Mouse (Mus musculus) neural tube, embryonic 14.5 days (tissue): ENCODE measurements at regions not wholly inside any gene's neighbourhood (a gene's known extent, or its start where the extent isn't known, plus 50 kb on each side); places are given as distances from the start of the nearest gene placed in this dataset.

ENCODE experiments used
- ATAC-seq: fragments of 200-750 bp; cut with Nextera tagmentation; 2 replicates; pipeline ENCODE4 v1.8.0; 2017; ENCODE audit warnings: low read depth, mild to moderate bottlenecking, moderate TSS enrichment, moderate library complexity
- H3K27ac ChIP-seq: fragments of 300-500 bp; sonication (generic); 2 replicates; pipeline ENCODE4 v1.5.1; 2014; ENCODE audit warnings: low read depth, mild to moderate bottlenecking, control low read depth, low read length, moderate library complexity, mixed read lengths
- H3K27me3 ChIP-seq: fragments of 300-500 bp; sonication (generic); 2 replicates; pipeline ENCODE4 v1.6.1; 2014; ENCODE audit warnings: low read length; ENCODE audit not compliant: control insufficient read depth, insufficient read depth
- H3K36me3 ChIP-seq: fragments of 300-500 bp; sonication (generic); 2 replicates; pipeline ENCODE4 v1.6.1; 2014; ENCODE audit warnings: low read length, mixed read lengths; ENCODE audit not compliant: control insufficient read depth, insufficient read depth
- H3K4me1 ChIP-seq: fragments of 300-500 bp; sonication (generic); 2 replicates; pipeline ENCODE4 v1.6.1; 2014; ENCODE audit warnings: low read length; ENCODE audit not compliant: control insufficient read depth, insufficient read depth
- H3K4me2 ChIP-seq: fragments of 300-500 bp; sonication (generic); 2 replicates; pipeline ENCODE4 v1.6.1; 2014; ENCODE audit warnings: mild to moderate bottlenecking, low read depth, low read length, control low read depth
- H3K4me3 ChIP-seq: fragments of 300-500 bp; sonication (generic); 2 replicates; pipeline ENCODE4 v1.5.1; 2014; ENCODE audit warnings: low read depth, low read length, control low read depth, mixed read lengths
- H3K9ac ChIP-seq: fragments of 300-500 bp; sonication (generic); replicated peaks from 2 replicates; pipeline ENCODE4 v1.6.1; 2014; ENCODE audit warnings: low read depth, mild to moderate bottlenecking, control low read depth, low read length, mixed read lengths
- H3K9me3 ChIP-seq: fragments of 300-500 bp; sonication (generic); 2 replicates; pipeline ENCODE4 v1.6.1; 2016; ENCODE audit warnings: low read length; ENCODE audit not compliant: control insufficient read depth
- WGBS: fragments of 180-500 bp; shearing (Covaris S2); extraction: QIAGEN DNeasy Blood & Tissue Kit; methylation state at CpG from one replicate; pipeline ENCODE4 v1.1.7; 2014; 5-methylcytosine and 5-hydroxymethylcytosine counted together

- WGBS = 63% methylated on average over 1 of the region's 1 CpGs
- no peak for ATAC-seq
These were observed 127.6 kb upstream of the Srrm4 start for GRCm38 (mm10) chr5:116719200-116719599.

GRCm38 (mm10) chr5:116714256-116714655 lies 122.6 kb upstream of the Srrm4 start:
- Histone ChIP-seq H3K4me2 (no peak overlapping the region), H3K36me3 (no peaks in the 10 kb centered on the region), H3K27me3 (no peaks in the 10 kb centered on the region), H3K4me3 (no peak overlapping the region), H3K4me1 (no peaks in the 10 kb centered on the region), H3K27ac (no peak overlapping the region), H3K9me3 (no peaks in the 10 kb centered on the region), H3K9ac (no peak overlapping the region)
- ATAC-seq = no peak
- WGBS = 32% methylated on average over 7 of the region's 7 CpGs

More at GRCm38 (mm10) chr5:116719200-116719599, 127.6 kb upstream of the Srrm4 start:
- Histone ChIP-seq H3K36me3 (no peaks in the 10 kb centered on the region), H3K4me3 (no peak overlapping the region), H3K4me2 (no peak overlapping the region), H3K9ac (no peak overlapping the region), H3K9me3 (no peaks in the 10 kb centered on the region), H3K27ac (no peak overlapping the region), H3K27me3 (no peaks in the 10 kb centered on the region), H3K4me1 (no peaks in the 10 kb centered on the region)

GRCm38 (mm10) chr5:116712056-116712455 lies 120.4 kb upstream of the Srrm4 start:
- H3K4me2 ChIP-seq = no peak overlapping the region
- no peaks in the 10 kb centered on the region for H3K9me3 ChIP-seq
- no peak overlapping the region for H3K9ac ChIP-seq
- ATAC-seq = no peak
- no peaks in the 10 kb centered on the region for H3K4me1 ChIP-seq
- H3K4me3 ChIP-seq = no peak overlapping the region
- H3K27me3 ChIP-seq = no peaks in the 10 kb centered on the region
- 72% methylated on average over 3 of the region's 3 CpGs for WGBS
- no peaks in the 10 kb centered on the region for H3K36me3 ChIP-seq
- H3K27ac ChIP-seq = no peak overlapping the region

GRCm38 (mm10) chr5:116708505-116708904 lies 116.9 kb upstream of the Srrm4 start:
- 21% methylated on average over 6 of the region's 6 CpGs for WGBS
- Histone ChIP-seq H3K4me2 (no peak overlapping the region), H3K4me3 (no peak overlapping the region), H3K4me1 (no peaks in the 10 kb centered on the region), H3K27me3 (no peaks in the 10 kb centered on the region), H3K36me3 (no peaks in the 10 kb centered on the region), H3K27ac (no peak overlapping the region), H3K9ac (no peak overlapping the region), H3K9me3 (no peaks in the 10 kb centered on the region)
- ATAC-seq = no peak; the same call in 1 of the 2 replicates

- no peak for ATAC-seq
- H3K9ac ChIP-seq = no peak overlapping the region
- 54% methylated on average over 5 of the region's 5 CpGs for WGBS
- H3K9me3 ChIP-seq = no peaks in the 10 kb centered on the region
- H3K27ac ChIP-seq = no peak overlapping the region; the same call in 1 of the 2 replicates
- H3K27me3 ChIP-seq = no peaks in the 10 kb centered on the region
- no peak overlapping the region for H3K4me3 ChIP-seq
- no peak overlapping the region for H3K4me2 ChIP-seq
- no peaks in the 10 kb centered on the region for H3K4me1 ChIP-seq
- no peaks in the 10 kb centered on the region for H3K36me3 ChIP-seq
These were observed 70.8 kb upstream of the Srrm4 start for GRCm38 (mm10) chr5:116662466-116662865.

GRCm38 (mm10) chr5:116661851-116662250 lies 70.2 kb upstream of the Srrm4 start:
- Histone ChIP-seq H3K9ac (no peak overlapping the region), H3K36me3 (no peaks in the 10 kb centered on the region), H3K27ac (no peak overlapping the region), H3K9me3 (no peaks in the 10 kb centered on the region), H3K4me1 (no peaks in the 10 kb centered on the region), H3K4me2 (no peak overlapping the region), H3K27me3 (no peaks in the 10 kb centered on the region), H3K4me3 (no peak overlapping the region)
- 0 out of 2 replicates have a peak, but pooled peaks have one; percentile 41 for ATAC-seq
- WGBS = 27% methylated on average over 2 of the region's 2 CpGs

GRCm38 (mm10) chr5:116654486-116655420 lies 63.1 kb upstream of the Srrm4 start:
- no peak overlapping the region for H3K9ac ChIP-seq

More at GRCm38 (mm10) chr5:116654486-116655420, 63.1 kb upstream of the Srrm4 start:
- H3K36me3 ChIP-seq = no peaks in the 10 kb centered on the region
- ATAC-seq = no peak
- no peak overlapping the region for H3K4me2 ChIP-seq
- H3K9me3 ChIP-seq = no peaks in the 10 kb centered on the region
- no peaks in the 10 kb centered on the region for H3K27me3 ChIP-seq
- H3K4me1 ChIP-seq = no peaks in the 10 kb centered on the region
- no peak overlapping the region for H3K4me3 ChIP-seq
- WGBS = 86% methylated on average over 17 of the region's 17 CpGs
- no peak overlapping the region for H3K27ac ChIP-seq
